Mouse (Mus musculus): ENCODE results near the gene Vmo1. TPM values are rescaled to one million over a fixed set of nuclear protein-coding genes. Genes with fewer than 3 reads are reported as not detected.

The Vmo1 gene
- polyA plus RNA-seq, 1 experiment = not detected

DNA sequence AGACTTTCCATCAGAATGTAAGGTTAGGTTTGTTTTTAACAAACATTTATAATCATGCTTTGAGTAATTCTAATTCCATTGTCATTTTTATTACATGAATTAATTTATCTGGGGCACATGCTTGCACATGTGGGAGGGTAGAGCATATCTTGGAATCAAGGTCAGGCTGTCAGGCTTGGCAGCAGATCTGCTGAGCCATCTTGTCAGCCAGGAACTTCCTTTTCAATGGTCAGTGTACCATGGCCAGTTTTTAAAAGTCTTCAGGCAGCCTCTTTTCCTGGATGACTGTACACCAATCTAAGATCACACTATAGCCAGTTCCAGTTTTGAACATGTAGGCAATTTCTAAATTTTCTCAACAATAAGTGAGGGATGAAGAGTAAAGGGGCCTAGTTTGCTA is 41.7 kb downstream of the Vmo1 start:
- no peaks in the 10 kb centered on the region for H3K9me3 ChIP-seq
- no peaks in the 10 kb centered on the region for H3K36me3 ChIP-seq (replicated peaks; ENCODE audit: low read length)
- peaks cover 42% of the 10 kb centered on the region for H3K4me1 ChIP-seq
- H3K4me3 ChIP-seq (replicated peaks) = no peak overlapping the region
- no peak for TF ChIP-seq GATA1 (IDR thresholded peaks at IDR 0.05; ENCODE audit: borderline replicate concordance, low read length)
- TF ChIP-seq FLI1 (IDR thresholded peaks at IDR 0.05; ENCODE audit: low read length) = no peak
- peaks cover 20% of the 10 kb centered on the region for H3K27me3 ChIP-seq (replicated peaks)

DNA sequence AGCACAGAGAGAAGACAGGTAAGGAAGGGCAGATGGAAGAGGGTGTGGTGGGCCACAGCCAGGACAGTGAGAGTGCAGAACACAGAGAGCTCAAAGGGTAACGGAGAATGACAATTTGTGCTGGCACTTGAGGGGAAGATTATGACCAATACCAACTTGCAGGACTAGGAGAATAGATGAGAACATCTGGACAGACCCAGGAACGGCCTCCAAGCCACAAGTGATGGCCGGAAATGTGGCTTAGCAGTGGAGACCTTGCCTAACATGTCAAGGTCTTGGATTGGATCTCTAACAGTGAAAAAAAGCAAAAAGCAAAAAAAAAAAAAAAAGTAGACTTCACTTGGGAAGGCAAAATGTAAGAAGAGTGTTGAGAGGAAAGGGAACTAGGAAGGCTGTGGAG is 44.7 kb downstream of the Vmo1 start:
- peaks cover 49% of the 10 kb centered on the region for H3K4me1 ChIP-seq
- TF ChIP-seq FLI1 (IDR thresholded peaks at IDR 0.05; ENCODE audit: low read length) = no peak
- TF ChIP-seq GATA1 (IDR thresholded peaks at IDR 0.05; ENCODE audit: borderline replicate concordance, low read length) = no peak

DNA sequence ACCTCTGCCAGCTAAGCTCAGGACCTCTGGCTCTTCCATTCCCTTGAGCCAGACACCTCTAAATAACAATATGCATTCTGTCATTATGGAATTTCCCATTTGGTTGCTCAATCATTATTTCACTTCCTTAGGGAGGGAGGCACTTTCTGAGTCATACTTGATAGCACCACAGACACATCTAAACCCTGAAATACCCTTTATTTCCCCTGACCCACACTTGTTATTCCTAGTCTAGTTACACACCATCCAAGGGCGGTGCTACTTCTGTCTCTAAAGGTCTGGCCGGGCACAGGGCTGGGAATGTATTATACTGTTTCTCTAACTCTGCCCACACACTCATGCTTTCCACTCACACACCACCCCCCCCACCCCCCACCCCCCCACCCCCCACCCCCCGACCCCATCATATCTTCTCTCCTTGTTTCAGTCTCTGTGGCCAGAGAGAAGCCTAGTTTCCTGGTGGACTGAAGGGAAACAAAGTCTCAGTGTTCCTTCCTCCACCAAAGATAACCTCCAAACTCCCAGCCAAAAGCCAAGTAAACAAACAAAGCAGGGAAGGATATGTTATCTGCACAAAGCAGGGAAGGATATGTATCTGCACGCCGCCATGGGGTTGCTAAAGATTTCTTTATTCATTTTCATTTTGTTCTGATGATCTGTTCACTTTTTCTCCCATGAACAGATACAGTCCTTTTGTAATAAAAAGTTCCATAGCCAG is 46.4 kb downstream of the Vmo1 start:
- H3K4me3 ChIP-seq (replicated peaks) = no peak overlapping the region
- peaks cover 47% of the 10 kb centered on the region for H3K27me3 ChIP-seq (replicated peaks)
- TF ChIP-seq GATA1 (IDR thresholded peaks at IDR 0.05; ENCODE audit: borderline replicate concordance, low read length) = no peak
- no peak for TF ChIP-seq FLI1 (IDR thresholded peaks at IDR 0.05; ENCODE audit: low read length)
- H3K9me3 ChIP-seq = no peaks in the 10 kb centered on the region; the same call in 1 of the 2 replicates
- no peaks in the 10 kb centered on the region for H3K36me3 ChIP-seq (replicated peaks; ENCODE audit: low read length)
- peaks cover 50% of the 10 kb centered on the region for H3K4me1 ChIP-seq

More for the DNA sequence above, 44.7 kb downstream of the Vmo1 start:
- H3K9me3 ChIP-seq = no peaks in the 10 kb centered on the region; the same call in 1 of the 2 replicates
- no peak overlapping the region for H3K4me3 ChIP-seq (replicated peaks)
- no peaks in the 10 kb centered on the region for H3K36me3 ChIP-seq (replicated peaks; ENCODE audit: low read length)
- H3K27me3 ChIP-seq (replicated peaks) = peaks cover 31% of the 10 kb centered on the region

DNA sequence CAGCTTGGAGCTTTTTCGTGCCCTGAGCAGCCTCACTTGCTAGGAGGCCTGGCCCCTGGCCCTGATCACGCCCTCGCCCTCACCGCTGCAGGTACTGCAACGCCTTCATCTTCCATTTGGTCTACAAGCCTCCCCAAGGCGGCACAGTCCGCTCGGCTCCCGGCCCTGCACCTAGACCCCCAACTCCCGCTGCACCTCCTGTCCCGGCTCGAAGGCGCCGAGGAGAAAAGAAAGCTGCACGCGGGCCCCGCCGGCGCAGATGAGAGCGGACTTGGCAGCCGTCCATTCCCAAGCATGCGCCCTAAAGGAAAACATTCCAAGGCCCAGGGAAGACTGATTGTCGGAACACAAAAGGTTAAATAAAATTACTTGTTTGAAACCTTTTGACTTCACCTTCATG is 48.6 kb downstream of the Vmo1 start:
- Histone ChIP-seq H3K27me3 (replicated peaks) (peaks cover 68% of the 10 kb centered on the region), H3K9me3 (peaks cover 12% of the 10 kb centered on the region)
- TF ChIP-seq FLI1 (IDR thresholded peaks at IDR 0.05; ENCODE audit: low read length) (no peak), GATA1 (IDR thresholded peaks at IDR 0.05; ENCODE audit: borderline replicate concordance, low read length) (no peak)

DNA sequence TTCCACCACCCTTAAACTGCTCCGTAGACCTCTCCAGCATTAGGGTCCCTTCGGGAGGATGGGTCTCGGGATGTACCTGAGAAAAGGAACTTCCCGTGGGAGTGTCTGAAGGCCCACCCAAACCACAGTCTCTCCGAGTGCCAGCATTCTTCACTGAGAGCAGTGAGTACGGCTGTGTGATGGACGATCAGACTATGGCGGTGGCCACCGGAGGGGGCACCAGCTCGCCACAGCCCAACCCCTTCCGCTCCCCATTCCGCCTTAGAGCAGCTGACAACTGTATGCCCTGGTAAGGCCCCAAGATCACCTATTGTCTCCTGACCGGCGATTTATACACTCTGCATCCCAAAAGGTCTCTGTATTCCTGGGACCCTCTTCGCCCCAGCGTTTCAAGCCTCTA is 49.2 kb downstream of the Vmo1 start:
- peaks cover 74% of the 10 kb centered on the region for H3K27me3 ChIP-seq (replicated peaks)
- peaks cover 18% of the 10 kb centered on the region for H3K9me3 ChIP-seq
- TF ChIP-seq FLI1 (IDR thresholded peaks at IDR 0.05; ENCODE audit: low read length) = no peak
- peaks cover 41% of the 10 kb centered on the region for H3K4me1 ChIP-seq
- H3K4me3 ChIP-seq (replicated peaks) = no peak overlapping the region
- no peaks in the 10 kb centered on the region for H3K36me3 ChIP-seq (replicated peaks; ENCODE audit: low read length)

More for the DNA sequence above, 48.6 kb downstream of the Vmo1 start:
- Histone ChIP-seq H3K4me1 (peaks cover 42% of the 10 kb centered on the region), H3K4me3 (replicated peaks) (no peak overlapping the region), H3K36me3 (replicated peaks; ENCODE audit: low read length) (no peaks in the 10 kb centered on the region)

DNA sequence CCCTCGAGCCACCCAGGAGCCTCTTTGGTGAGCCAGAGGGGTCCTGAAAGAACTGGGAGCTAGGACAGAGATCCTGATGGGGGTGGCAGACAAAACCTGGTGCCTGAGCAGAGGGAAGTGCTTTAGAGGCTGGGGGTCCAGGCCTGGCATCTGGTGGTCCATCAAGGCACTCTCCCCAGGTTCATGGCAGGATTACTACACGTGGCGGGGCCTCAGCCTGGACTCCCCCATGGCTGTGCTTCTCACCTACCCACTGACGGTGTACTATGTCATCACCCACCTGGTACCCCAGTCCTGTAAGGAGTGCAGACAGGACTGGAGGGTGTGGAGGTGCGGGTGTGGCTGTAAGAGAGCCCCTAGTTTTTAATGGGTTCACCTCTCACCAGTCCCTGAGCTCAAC is 50.4 kb downstream of the Vmo1 start:
- Histone ChIP-seq H3K4me1 (peaks cover 41% of the 10 kb centered on the region), H3K36me3 (replicated peaks; ENCODE audit: low read length) (no peaks in the 10 kb centered on the region), H3K27me3 (replicated peaks) (peaks cover 82% of the 10 kb centered on the region), H3K9me3 (peaks cover 23% of the 10 kb centered on the region), H3K4me3 (replicated peaks) (no peak overlapping the region)
- TF ChIP-seq GATA1 (IDR thresholded peaks at IDR 0.05; ENCODE audit: borderline replicate concordance, low read length) (no peak), FLI1 (IDR thresholded peaks at IDR 0.05; ENCODE audit: low read length) (no peak)

Other genes with a start within 250 kb of the Vmo1 start
- 0.03 TPM in 1 of 2 replicates, not detected in the other for gene Alox12e, start 192.0 kb downstream of the Vmo1 start, polyA plus RNA-seq (2012; ENCODE audit: insufficient read depth, low replicate concordance)
- gene Alox15, start 162.6 kb downstream of the Vmo1 start, polyA plus RNA-seq (2012; ENCODE audit: insufficient read depth, low replicate concordance) = 0.50 TPM in 1 of 2 replicates, not detected in the other
- gene Pelp1, start 104.6 kb downstream of the Vmo1 start, polyA plus RNA-seq (2012; ENCODE audit: insufficient read depth, low replicate concordance) = 30.9 and 36.1 TPM in 2 replicates
- 1,596 and 3,155 TPM in 2 replicates for gene Arrb2, start 82.0 kb downstream of the Vmo1 start, polyA plus RNA-seq (2012; ENCODE audit: insufficient read depth, low replicate concordance)
- 47.7 and 52.0 TPM in 2 replicates for gene Med11, start 62.7 kb downstream of the Vmo1 start, polyA plus RNA-seq (2012; ENCODE audit: insufficient read depth, low replicate concordance)
- 2.1 and 3.6 TPM in 2 replicates for gene Zmynd15, start 55.2 kb downstream of the Vmo1 start, polyA plus RNA-seq (2012; ENCODE audit: insufficient read depth, low replicate concordance)
- gene Cxcl16, start 54.6 kb downstream of the Vmo1 start, polyA plus RNA-seq (2012; ENCODE audit: insufficient read depth, low replicate concordance) = 1.4 and 23.1 TPM in 2 replicates
- 0.55 TPM in 1 of 2 replicates, not detected in the other for gene Tm4sf5, start 9.4 kb downstream of the Vmo1 start, polyA plus RNA-seq (2012; ENCODE audit: insufficient read depth, low replicate concordance)
- not detected in 2 replicates for gene Gltpd2, start 4.6 kb upstream of the Vmo1 start, polyA plus RNA-seq (2012; ENCODE audit: insufficient read depth, low replicate concordance)
- gene Psmb6, start 10.8 kb upstream of the Vmo1 start, polyA plus RNA-seq (2012; ENCODE audit: insufficient read depth, low replicate concordance) = 79.0 and 226 TPM in 2 replicates
- gene Gm40193, start 18.3 kb upstream of the Vmo1 start, polyA plus RNA-seq (2012; ENCODE audit: insufficient read depth, low replicate concordance) = not detected in 2 replicates
- gene Pld2, start 25.4 kb upstream of the Vmo1 start, polyA plus RNA-seq (2012; ENCODE audit: insufficient read depth, low replicate concordance) = 1.1 TPM in 1 of 2 replicates, not detected in the other
- 122 and 129 TPM in 2 replicates for gene Mink1, start 48.3 kb upstream of the Vmo1 start, polyA plus RNA-seq (2012; ENCODE audit: insufficient read depth, low replicate concordance)
- not detected in 2 replicates for gene 4930544D05Rik, start 101.2 kb upstream of the Vmo1 start, polyA plus RNA-seq (2012; ENCODE audit: insufficient read depth, low replicate concordance)
- gene Chrne, start 104.6 kb upstream of the Vmo1 start, polyA plus RNA-seq (2012; ENCODE audit: insufficient read depth, low replicate concordance) = 0.83 TPM in 1 of 2 replicates, not detected in the other
- gene Gp1ba, start 124.5 kb upstream of the Vmo1 start, polyA plus RNA-seq (2012; ENCODE audit: insufficient read depth, low replicate concordance) = 898 and 1,061 TPM in 2 replicates
- 102 and 125 TPM in 2 replicates for gene Rnf167, start 132.6 kb upstream of the Vmo1 start, polyA plus RNA-seq (2012; ENCODE audit: insufficient read depth, low replicate concordance)
- 15.7 and 78.7 TPM in 2 replicates for gene Slc25a11, start 132.9 kb upstream of the Vmo1 start, polyA plus RNA-seq (2012; ENCODE audit: insufficient read depth, low replicate concordance)
- gene Pfn1, start 140.0 kb upstream of the Vmo1 start, polyA plus RNA-seq (2012; ENCODE audit: insufficient read depth, low replicate concordance) = 9,580 and 14,702 TPM in 2 replicates
- 4.2 and 8.4 TPM in 2 replicates for gene Eno3, start 142.6 kb upstream of the Vmo1 start, polyA plus RNA-seq (2012; ENCODE audit: insufficient read depth, low replicate concordance)
- gene Spag7, start 154.8 kb upstream of the Vmo1 start, polyA plus RNA-seq (2012; ENCODE audit: insufficient read depth, low replicate concordance) = 40.5 and 288 TPM in 2 replicates
- 22.6 and 68.5 TPM in 2 replicates for gene Camta2, start 173.5 kb upstream of the Vmo1 start, polyA plus RNA-seq (2012; ENCODE audit: insufficient read depth, low replicate concordance)
- gene Inca1, start 185.5 kb upstream of the Vmo1 start, polyA plus RNA-seq (2012; ENCODE audit: insufficient read depth, low replicate concordance) = not detected in 2 replicates
- 6.4 and 13.9 TPM in 2 replicates for gene Kif1c, start 185.9 kb upstream of the Vmo1 start, polyA plus RNA-seq (2012; ENCODE audit: insufficient read depth, low replicate concordance)
- 0.55 TPM in 1 of 2 replicates, not detected in the other for gene Zfp3, start 249.6 kb upstream of the Vmo1 start, polyA plus RNA-seq (2012; ENCODE audit: insufficient read depth, low replicate concordance)